In the genomic region with DNA sequence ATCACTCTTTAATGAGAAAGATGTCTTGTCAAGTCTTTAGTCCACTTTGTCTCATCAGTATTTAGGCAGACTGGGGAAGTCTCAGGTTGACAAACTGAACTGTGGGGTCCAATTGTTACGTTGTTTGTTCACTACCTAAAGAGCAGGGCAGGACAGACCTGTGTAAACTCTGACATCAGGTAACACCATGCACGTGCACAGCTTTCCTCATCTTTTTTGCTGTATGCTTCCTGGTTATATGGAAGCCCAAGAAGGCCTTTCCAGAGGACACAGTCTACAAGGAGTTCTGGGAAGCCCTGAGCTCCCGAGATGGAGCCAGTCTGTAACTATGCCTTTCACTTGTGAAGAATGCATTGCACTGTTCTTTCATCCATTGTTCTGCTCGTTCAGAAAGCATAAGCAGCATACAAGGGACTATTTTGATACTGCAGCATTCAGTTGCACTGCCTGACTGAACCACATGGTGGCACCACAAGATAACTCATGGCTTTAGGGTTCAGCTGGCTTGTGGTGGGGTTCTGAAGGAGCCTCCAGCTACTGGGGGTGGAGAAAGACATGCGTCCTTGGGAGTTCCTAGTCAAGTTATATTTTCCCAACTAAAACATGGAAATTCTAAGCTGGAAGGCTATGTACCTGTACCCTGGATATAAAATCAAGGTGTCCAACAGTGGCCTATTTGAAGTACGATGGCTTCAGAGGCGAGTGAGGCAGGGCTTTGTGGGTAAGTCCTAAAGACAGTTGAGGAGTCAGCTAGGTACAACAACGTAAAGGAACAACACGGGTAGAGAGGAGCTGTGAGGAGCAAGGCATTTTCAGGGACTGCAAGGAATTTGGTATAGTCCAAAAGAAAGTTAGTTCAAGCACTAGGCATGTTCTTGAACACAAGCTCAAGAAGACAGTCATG, we compare ENCODE assay signal across 7 mouse cellular contexts. TPM values are rescaled to one million over a fixed set of nuclear protein-coding genes. Genes with fewer than 3 reads are reported as not detected.
A peak's percentile ranks its signal among the peaks of the same experiment; 100 is the strongest.
DNase-seq lines count a peak whose midpoint lies in the region; TF ChIP-seq lines count a peak whose summit lies in the region.

No protein-coding gene starts in this region.

- H3K27me3 ChIP-seq in forebrain, embryonic 10.5 days (ENCODE audit: poor library complexity, severe bottlenecking) = no peaks in the 10 kb centered on the region
- no peaks in the 10 kb centered on the region for H3K27me3 ChIP-seq in small intestine, adult 2 months (ENCODE audit: control insufficient read depth, insufficient read depth, low read length)

- TF ChIP-seq POLR2A in small intestine, adult 2 months (IDR thresholded peaks at IDR 0.05; ENCODE audit: low read depth, low read length) = no peak

- H3K36me3 ChIP-seq in forebrain, embryonic 10.5 days (replicated peaks) = peaks cover 59% of the 10 kb centered on the region
- peaks cover 22% of the 10 kb centered on the region for H3K36me3 ChIP-seq in small intestine, adult 2 months (ENCODE audit: control insufficient read depth, insufficient read depth, low read length)

- no peaks in the 10 kb centered on the region for H3K4me1 ChIP-seq in forebrain, embryonic 10.5 days
- H3K4me1 ChIP-seq in small intestine, adult 2 months (ENCODE audit: control insufficient read depth, insufficient read depth, insufficient read length, low read length) = no peaks in the 10 kb centered on the region

- 72% methylated on average over 9 of the region's 9 CpGs for WGBS in forebrain, embryonic 10.5 days
- 67% methylated on average over 9 of the region's 9 CpGs for WGBS in small intestine, adult 2 months

- H3K4me3 ChIP-seq in forebrain, embryonic 10.5 days = no peak overlapping the region
- no peak overlapping the region for H3K4me3 ChIP-seq in small intestine, adult 2 months (ENCODE audit: low read depth, low read length)

- H3K9me3 ChIP-seq in forebrain, embryonic 10.5 days = no peaks in the 10 kb centered on the region

- peak; percentile 64; the same call in 1 of the 2 replicates for TF ChIP-seq CTCF in small intestine, adult 2 months (IDR thresholded peaks at IDR 0.05; ENCODE audit: extremely low read depth, insufficient read length, insufficient replicate concordance, low read depth, low read length)

- H3K27ac ChIP-seq in forebrain, embryonic 10.5 days = no peak overlapping the region
- no peak overlapping the region for H3K27ac ChIP-seq in small intestine, adult 2 months (ENCODE audit: insufficient read depth, low read depth, low read length)

- peak; percentile 89 for DNase-seq in NIH3T3 (ENCODE audit: low read depth)
- DNase-seq in brain, embryonic 18.5 days (ENCODE audit: low read depth, low spot score) = peak; percentile 61
- DNase-seq in forebrain, embryonic 10.5 days (ENCODE audit: extremely low spot score, low spot score) = peak; percentile 64
- DNase-seq in heart, postnatal 4 days = peak; percentile 82
- DNase-seq in layer of hippocampus, postnatal 36 days = peak; percentile 81 to 86
- DNase-seq in mesoderm, embryonic 11.5 days (ENCODE audit: low read depth, low spot score) = peak; percentile 70

RNA-seq across cellular contexts. Expression of gene Alkbh3, which starts 25.1 kb away (rescaled TPM):
- polyA plus RNA-seq in forebrain, embryonic 10.5 days (2016; fragmentation: Nextera tagmentation; extraction: Ambion mirVana) = 48.8 and 49.5 TPM in 2 replicates
- total RNA-seq in heart, postnatal 4 days (2021) = 10 to 100 TPM; 72.4 to 82.2 TPM
- total RNA-seq in layer of hippocampus, postnatal 36 days (2021) = 10 to 100 TPM; 21.5 to 29.7 TPM
- 19.7 and 28.2 TPM in 2 replicates for polyA plus RNA-seq in small intestine, adult 2 months (2012; rRNA removed)

RNA-seq across cellular contexts. Expression of gene Gm27027, which starts 39.5 kb away (rescaled TPM):
- polyA plus RNA-seq in forebrain, embryonic 10.5 days (2016; fragmentation: Nextera tagmentation; extraction: Ambion mirVana) = not detected in 2 replicates
- total RNA-seq in heart, postnatal 4 days (2021) = 1 to 10 TPM in 1 of 2 experiments, not detected in 1; 1.8 TPM
- total RNA-seq in layer of hippocampus, postnatal 36 days (2021) = not detected
- 0.42 and 1.2 TPM in 2 replicates for polyA plus RNA-seq in small intestine, adult 2 months (2012; rRNA removed)
